Mouse (Mus musculus) forebrain, embryonic 14.5 days (tissue): ENCODE results near the gene Ip6k3. TPM values are rescaled to one million over a fixed set of nuclear protein-coding genes. Genes with fewer than 3 reads are reported as not detected.

Experiments used
- ATAC-seq: fragments of 200-750 bp; cut with Nextera tagmentation; 2 replicates; pipeline ENCODE4 v1.8.0; 2017; ENCODE audit warnings: mild to moderate bottlenecking, moderate library complexity
- DNase-seq: peaks from one replicate; pipeline ENCODE4 v3.0.0-alpha.2; 2015; ENCODE audit warnings: low spot score
- H3K27ac ChIP-seq: fragments of 300-500 bp; sonication (generic); 2 replicates; pipeline ENCODE4 v1.5.1; 2014; ENCODE audit warnings: low read depth, mild to moderate bottlenecking, control low read depth, low read length, moderate library complexity
- H3K27me3 ChIP-seq: fragments of 300-500 bp; sonication (generic); replicated peaks from 2 replicates; pipeline ENCODE4 v1.6.1; 2014; ENCODE audit warnings: low read length, control low read depth, mixed read lengths; ENCODE audit not compliant: control insufficient read depth, insufficient read depth
- H3K36me3 ChIP-seq: fragments of 300-500 bp; sonication (generic); 2 replicates; pipeline ENCODE4 v1.6.1; 2014; ENCODE audit warnings: low read length, control low read depth; ENCODE audit not compliant: control insufficient read depth, insufficient read depth
- H3K4me1 ChIP-seq: fragments of 300-500 bp; sonication (generic); 2 replicates; pipeline ENCODE4 v1.6.1; 2014; ENCODE audit warnings: antibody characterized with exemption, low read length, control low read depth; ENCODE audit not compliant: control insufficient read depth, insufficient read depth
- H3K4me2 ChIP-seq: fragments of 300-500 bp; sonication (generic); 2 replicates; pipeline ENCODE4 v1.6.1; 2014; ENCODE audit warnings: mild to moderate bottlenecking, control low read depth, low read length
- H3K4me3 ChIP-seq: fragments of 300-500 bp; sonication (generic); 2 replicates; pipeline ENCODE4 v1.5.1; 2014; ENCODE audit warnings: low read depth, low read length, control low read depth
- H3K9ac ChIP-seq: fragments of 300-500 bp; sonication (generic); 2 replicates; pipeline ENCODE4 v1.6.1; 2014; ENCODE audit warnings: mild to moderate bottlenecking, low read length, control low read depth, moderate library complexity
- H3K9me3 ChIP-seq: fragments of 300-500 bp; sonication (generic); replicated peaks from 2 replicates; pipeline ENCODE4 v1.6.1; 2016; ENCODE audit warnings: low read length, control low read depth, mixed read lengths; ENCODE audit not compliant: control insufficient read depth
- WGBS: fragments of 180-500 bp; shearing (Covaris S2); extraction: QIAGEN DNeasy Blood & Tissue Kit; methylation state at CpG from one replicate; pipeline ENCODE4 v1.1.7; 2014; 5-methylcytosine and 5-hydroxymethylcytosine counted together
- polyA plus RNA-seq: library from polyadenylated mRNA; unstranded; fragments of >200 nt; fragmentation: Nextera tagmentation; extraction: Ambion mirVana; gene quantifications from 2 replicates; pipeline ENCODE4 v1.2.1, GENCODE M21; 2014

Ip6k3 gene
- 0.21 and 0.28 TPM in 2 replicates for polyA plus RNA-seq

DNA sequence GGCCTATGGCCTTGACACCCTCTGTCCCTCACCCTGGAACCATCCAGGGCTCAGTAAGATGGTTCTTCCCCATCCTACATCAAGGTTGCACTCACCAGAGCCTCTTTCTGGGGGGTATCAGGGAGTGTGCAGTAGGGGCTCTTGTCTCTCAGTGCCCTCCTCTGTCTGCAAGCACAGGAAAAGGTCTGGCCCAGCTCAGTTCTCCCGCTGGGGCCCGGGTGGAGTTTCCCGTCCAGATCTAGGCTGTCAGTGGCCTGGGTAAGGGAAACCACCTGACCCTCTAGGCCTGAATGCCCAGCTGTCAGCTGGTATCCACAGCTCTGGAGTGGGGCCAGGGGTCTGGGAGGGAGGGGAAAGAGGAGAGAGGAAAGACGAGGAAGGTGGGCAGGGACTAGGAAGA lies at the start of gene Ip6k3:
Ip6k3 (minus strand) TSS at position 251 of the 400 bp plus-strand sequence.
- no peak within 1 kb of the TSS for H3K4me3 ChIP-seq
- ATAC-seq (no peak), DNase-seq (no peak)
- no peaks in the 10 kb centered on the region for H3K36me3 ChIP-seq
- no peaks in the 10 kb centered on the region for H3K27me3 ChIP-seq
- 66% methylated on average over 4 of the region's 4 CpGs for WGBS
- no peak within 1 kb of the TSS for H3K9ac ChIP-seq
- no peaks in the 10 kb centered on the region for H3K4me1 ChIP-seq
- H3K4me2 ChIP-seq = no peak within 1 kb of the TSS
- H3K27ac ChIP-seq = no peak within 1 kb of the TSS
- H3K9me3 ChIP-seq = no peaks in the 10 kb centered on the region

DNA sequence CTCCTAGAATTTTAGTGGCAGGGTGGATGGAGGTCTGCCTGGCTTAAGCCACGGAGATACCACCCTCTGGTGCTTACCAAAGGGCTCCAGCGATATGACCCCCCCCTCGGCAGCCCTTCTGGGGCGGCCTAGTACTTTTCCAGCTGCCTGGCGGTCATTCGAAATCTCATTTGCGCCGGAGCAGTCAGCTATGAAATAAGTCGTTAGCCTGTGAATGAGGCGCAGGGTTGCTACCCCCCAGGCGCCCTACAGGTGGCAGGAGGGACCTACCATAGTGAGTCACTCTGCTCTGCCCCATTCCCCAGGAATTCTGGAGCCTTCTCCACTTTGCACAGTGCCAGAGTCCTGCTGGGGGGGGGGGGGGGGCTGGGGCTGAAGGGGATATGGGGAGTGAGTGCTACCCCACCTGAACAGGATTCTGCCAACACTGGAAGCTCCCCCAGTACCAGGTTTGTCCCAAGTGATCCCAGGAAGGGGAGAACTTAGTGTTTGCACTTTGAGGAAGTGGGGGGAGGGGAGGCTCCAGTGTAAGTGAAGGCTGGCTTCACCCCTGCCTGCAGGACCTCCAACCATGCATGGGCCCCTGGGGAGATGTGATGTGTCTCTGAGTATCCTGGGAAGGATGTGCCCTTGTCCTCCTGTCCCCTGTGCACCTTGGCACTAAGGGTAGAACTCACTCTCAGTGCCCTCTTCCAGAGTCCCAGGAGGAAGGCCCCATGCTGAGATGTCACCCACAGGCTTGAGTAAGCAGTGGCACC lies 45.4 kb upstream of the Ip6k3 start:
- WGBS = 3% methylated on average over 11 of the region's 11 CpGs

DNA sequence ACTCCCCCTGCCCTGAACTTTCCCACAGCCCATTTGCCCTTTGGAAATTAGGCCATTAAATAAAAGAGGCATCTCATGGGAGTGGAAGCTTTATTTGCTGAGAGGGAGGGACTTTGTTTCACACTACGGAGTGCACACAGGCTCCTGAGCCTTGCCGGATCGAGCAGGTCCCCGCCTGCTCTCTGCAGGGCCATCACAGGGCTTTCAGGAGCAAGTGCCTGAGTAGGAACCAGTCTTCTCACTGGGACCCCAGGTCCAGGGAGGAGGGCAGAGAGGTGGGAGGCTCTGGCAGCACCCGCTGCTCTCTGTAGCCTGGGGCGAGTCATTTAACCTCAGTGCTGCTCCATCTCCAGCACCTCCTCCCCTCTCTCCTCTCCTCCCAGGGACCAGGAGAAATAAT lies 44.4 kb upstream of the Ip6k3 start:
- Histone ChIP-seq H3K9ac (no peak overlapping the region), H3K36me3 (no peaks in the 10 kb centered on the region), H3K4me1 (no peaks in the 10 kb centered on the region), H3K4me3 (no peak overlapping the region), H3K27me3 (no peaks in the 10 kb centered on the region), H3K27ac (no peak overlapping the region), H3K9me3 (no peaks in the 10 kb centered on the region), H3K4me2 (no peak overlapping the region)
- no peak for ATAC-seq
- no peak for DNase-seq
- 27% methylated on average over 6 of the region's 6 CpGs for WGBS

More for the DNA sequence above, 45.4 kb upstream of the Ip6k3 start:
- no peak overlapping the region for H3K9ac ChIP-seq
- ATAC-seq (peak; percentile 73), DNase-seq (peak; percentile 71)
- H3K27ac ChIP-seq = no peak overlapping the region
- no peak overlapping the region for H3K4me2 ChIP-seq
- H3K27me3 ChIP-seq = no peaks in the 10 kb centered on the region
- no peaks in the 10 kb centered on the region for H3K4me1 ChIP-seq
- H3K36me3 ChIP-seq = no peaks in the 10 kb centered on the region
- no peaks in the 10 kb centered on the region for H3K9me3 ChIP-seq
- H3K4me3 ChIP-seq = no peak overlapping the region

DNA sequence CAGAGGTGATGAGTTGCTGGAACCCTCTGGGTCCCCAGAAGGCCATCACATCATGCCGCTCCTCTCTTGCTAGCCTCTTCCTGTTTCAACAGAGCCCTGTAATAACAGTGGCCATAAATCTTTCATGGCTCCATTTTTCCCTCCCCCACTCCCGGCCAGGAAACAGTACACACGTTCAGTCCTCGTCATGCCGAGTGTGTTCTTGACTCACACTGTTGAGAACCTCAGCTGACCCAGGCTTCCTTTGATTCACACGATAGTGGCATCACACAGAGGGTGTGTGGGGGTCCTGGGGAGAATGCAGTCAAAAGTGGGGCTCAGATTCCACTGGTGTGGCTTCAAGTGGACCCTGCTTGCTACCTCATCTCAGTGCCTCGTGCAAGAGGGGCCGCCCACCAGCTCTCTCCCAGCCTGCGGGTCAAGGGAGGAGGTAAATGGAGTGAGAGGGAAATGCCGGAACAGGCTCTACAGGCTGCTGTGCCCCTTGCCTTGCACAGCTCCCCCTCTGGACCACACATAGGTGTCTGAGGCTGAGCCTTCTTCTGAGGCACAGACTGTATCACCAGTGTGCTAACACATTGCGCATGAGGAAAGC lies 39.6 kb upstream of the Ip6k3 start:
- H3K4me3 ChIP-seq = no peak overlapping the region
- H3K27me3 ChIP-seq = no peaks in the 10 kb centered on the region
- DNase-seq = no peak
- peaks cover 8% of the 10 kb centered on the region; the same call in 1 of the 2 replicates for H3K4me1 ChIP-seq
- no peak for ATAC-seq
- peaks cover 3% of the 10 kb centered on the region; the same call in 1 of the 2 replicates for H3K36me3 ChIP-seq
- H3K9me3 ChIP-seq = no peaks in the 10 kb centered on the region
- 79% methylated on average over 11 of the region's 11 CpGs for WGBS
- H3K27ac ChIP-seq = no peak overlapping the region
- no peak overlapping the region for H3K4me2 ChIP-seq
- no peak overlapping the region for H3K9ac ChIP-seq

DNA sequence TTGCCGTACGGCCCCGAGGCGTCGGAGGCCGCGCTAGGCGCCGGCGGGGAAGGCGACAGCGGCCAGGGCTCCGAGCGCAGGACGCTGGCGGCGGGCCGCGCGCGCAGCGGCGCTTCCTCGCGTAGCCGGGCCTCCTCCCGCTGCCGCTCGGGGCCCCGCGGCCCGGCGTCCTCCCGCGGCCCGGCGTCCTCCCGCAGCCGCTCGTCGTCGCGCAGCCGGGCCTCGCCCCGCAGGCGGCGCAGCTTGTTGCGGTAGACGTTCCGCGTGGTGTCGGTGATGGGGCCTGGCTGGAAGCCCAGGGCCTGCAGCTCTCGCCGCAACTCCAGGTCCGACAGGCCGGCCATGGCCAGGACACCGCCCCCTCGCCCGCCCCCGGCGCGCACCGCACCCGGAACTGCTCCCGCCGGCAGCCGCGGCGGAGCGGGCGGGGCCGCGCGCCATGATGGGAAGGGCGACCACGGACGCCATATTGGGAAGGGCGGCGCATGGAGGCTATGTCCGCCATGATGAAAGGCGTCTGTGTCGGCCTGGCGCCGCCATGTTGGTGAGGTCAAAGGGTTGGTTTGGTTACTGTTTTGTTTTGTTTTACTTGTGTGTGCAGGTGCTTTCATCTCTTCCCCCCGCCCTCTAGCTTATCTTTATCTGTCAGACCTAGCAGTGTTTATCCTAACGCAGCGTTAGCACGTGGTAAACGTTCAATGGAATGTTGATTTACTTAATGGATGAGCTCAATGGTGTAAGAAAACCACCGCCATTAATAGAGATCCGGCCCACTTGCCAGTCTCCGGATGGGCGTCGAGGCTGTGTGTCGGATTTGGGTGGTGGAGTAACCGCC lies 36.7 kb upstream of the Ip6k3 start, which contains the start of gene Lemd2:
Lemd2 (minus strand) TSS at position 395 of the 835 bp plus-strand sequence.
- Histone ChIP-seq H3K4me1 (peaks cover 8% of the 10 kb centered on the region; the same call in 1 of the 2 replicates), H3K9ac (peak within 1 kb of the TSS; percentile 98), H3K4me2 (peak within 1 kb of the TSS; percentile 88), H3K27me3 (no peaks in the 10 kb centered on the region), H3K36me3 (peaks cover 32% of the 10 kb centered on the region), H3K9me3 (no peaks in the 10 kb centered on the region), H3K27ac (peak within 1 kb of the TSS; percentile 96), H3K4me3 (peak within 1 kb of the TSS; percentile 87)
- DNase-seq (peak; percentile 96), ATAC-seq (peak; percentile 95)
- 6% methylated on average over 63 of the region's 97 CpGs for WGBS

DNA sequence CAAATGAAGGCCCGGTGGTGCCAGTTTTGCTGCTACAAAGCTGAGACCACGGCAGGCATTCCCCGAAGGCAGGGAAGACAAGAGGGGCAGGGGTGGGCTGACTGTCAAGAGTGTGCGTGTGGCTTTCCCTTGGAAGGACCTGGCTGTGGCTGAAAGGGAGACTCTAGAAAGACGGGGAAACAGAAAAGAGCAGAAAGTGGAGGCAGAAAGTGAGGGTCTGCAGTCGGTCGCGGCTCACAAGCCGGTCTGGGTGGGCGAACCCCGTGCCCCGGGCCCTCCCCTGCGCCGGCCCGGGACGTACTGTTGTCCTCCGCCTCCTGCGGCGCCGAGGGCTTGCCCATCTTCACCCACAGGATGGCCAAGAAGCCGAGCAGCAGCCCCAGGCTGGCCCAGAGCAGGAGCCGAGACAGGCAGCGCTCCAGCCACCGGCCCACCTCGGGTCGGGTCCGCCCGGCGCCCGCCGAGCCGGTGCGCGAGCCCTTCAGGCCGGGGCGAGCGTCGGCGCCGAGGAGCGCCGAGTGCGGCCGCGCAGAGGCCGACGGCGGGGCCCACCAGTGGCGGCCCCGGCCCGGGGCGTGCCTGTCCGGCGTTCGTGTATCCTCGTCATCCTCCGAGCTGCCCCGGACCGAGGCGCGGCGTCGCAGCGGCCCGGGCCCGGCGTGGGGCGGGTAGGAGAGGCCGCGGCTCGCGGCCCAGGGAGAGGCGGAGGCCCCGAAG lies 35.9 kb upstream of the Ip6k3 start:
- Histone ChIP-seq H3K9ac (peak overlapping the region; percentile 98), H3K4me3 (peak overlapping the region; percentile 87), H3K27ac (peak overlapping the region; percentile 96), H3K4me2 (peak overlapping the region; percentile 88), H3K4me1 (peaks cover 8% of the 10 kb centered on the region; the same call in 1 of the 2 replicates), H3K27me3 (no peaks in the 10 kb centered on the region), H3K36me3 (peaks cover 37% of the 10 kb centered on the region), H3K9me3 (no peaks in the 10 kb centered on the region)
- peak; percentile 65 for ATAC-seq
- DNase-seq = no peak
- WGBS = under 1% methylated on average over 70 of the region's 74 CpGs

DNA sequence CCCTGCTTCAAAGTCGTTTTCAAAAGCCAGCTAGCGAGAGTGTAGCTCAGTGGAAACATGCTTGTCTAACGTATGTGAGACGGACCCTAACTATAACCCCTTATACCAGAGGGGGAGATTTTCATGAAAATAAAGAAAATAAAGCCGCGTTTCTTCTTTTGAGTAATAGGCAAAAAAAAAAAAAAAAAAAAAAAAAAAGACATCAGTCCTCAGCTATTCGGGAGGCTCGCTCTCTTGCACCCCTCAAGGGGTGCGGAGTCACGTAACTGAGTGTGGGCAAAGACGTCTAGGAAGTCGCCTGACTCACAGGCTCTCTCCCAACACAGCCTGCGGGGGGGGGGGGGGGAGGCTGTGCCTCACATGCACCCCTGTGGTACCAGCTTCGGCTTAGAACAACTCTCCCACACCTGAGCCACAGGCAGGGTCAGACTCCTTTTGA lies 35.3 kb upstream of the Ip6k3 start:
- WGBS = 44% methylated on average over 13 of the region's 14 CpGs
- H3K9ac ChIP-seq = peak overlapping the region; percentile 98
- H3K4me2 ChIP-seq = peak overlapping the region; percentile 88
- H3K36me3 ChIP-seq = peaks cover 40% of the 10 kb centered on the region
- peak overlapping the region; percentile 87 for H3K4me3 ChIP-seq
- DNase-seq = no peak
- no peaks in the 10 kb centered on the region for H3K9me3 ChIP-seq
- H3K27ac ChIP-seq = peak overlapping the region; percentile 96; the same call in 1 of the 2 replicates
- H3K27me3 ChIP-seq = no peaks in the 10 kb centered on the region
- no peak for ATAC-seq
- H3K4me1 ChIP-seq = peaks cover 8% of the 10 kb centered on the region; the same call in 1 of the 2 replicates

DNA sequence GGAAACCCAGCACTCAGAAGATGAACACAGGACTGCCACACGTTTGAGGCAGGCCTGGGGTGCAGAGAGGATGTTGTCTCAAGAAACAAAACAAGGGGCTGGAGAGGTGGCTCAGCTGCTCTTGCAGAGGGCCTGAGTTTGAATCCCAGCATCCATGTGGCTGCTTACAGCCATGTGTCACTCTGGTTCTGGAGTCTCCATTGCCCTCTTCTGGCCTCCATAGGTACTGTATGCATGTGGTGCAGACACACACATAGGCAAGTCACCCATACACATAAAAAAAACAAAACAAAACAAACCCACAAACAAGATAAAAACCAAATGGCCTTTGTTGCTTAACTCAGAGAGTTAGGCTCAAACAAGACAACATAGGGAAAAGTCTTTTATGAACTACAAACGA lies 34.4 kb upstream of the Ip6k3 start:
- 89% methylated on average over 2 of the region's 2 CpGs for WGBS
- H3K4me3 ChIP-seq = no peak overlapping the region
- no peak for DNase-seq
- no peaks in the 10 kb centered on the region for H3K9me3 ChIP-seq
- no peak overlapping the region for H3K27ac ChIP-seq
- no peak for ATAC-seq
- no peaks in the 10 kb centered on the region for H3K27me3 ChIP-seq
- H3K36me3 ChIP-seq = peaks cover 45% of the 10 kb centered on the region
- H3K4me1 ChIP-seq = peaks cover 8% of the 10 kb centered on the region; the same call in 1 of the 2 replicates
- no peak overlapping the region for H3K9ac ChIP-seq
- no peak overlapping the region for H3K4me2 ChIP-seq
